Mouse (Mus musculus) stomach, embryonic 16.5 days (tissue): ENCODE results near the gene Ccr4. TPM values are rescaled to one million over a fixed set of nuclear protein-coding genes. Genes with fewer than 3 reads are reported as not detected.
"Not testable (repeated sequence)": the region's sequence is repeated elsewhere in the genome, so short reads cannot be mapped to it uniquely, and the experiment has no call there.

Experiments used
- ATAC-seq: fragments of 200-750 bp; cut with Nextera tagmentation; 2 replicates; pipeline ENCODE4 v1.8.0; 2017; ENCODE audit warnings: moderate number of reproducible peaks, moderate TSS enrichment; ENCODE audit not compliant: insufficient read depth, low FRiP score
- H3K27ac ChIP-seq: fragments of 300-500 bp; sonication (generic); 2 replicates; pipeline ENCODE4 v1.5.1; 2014; ENCODE audit warnings: low read length
- H3K27me3 ChIP-seq: fragments of 300-500 bp; sonication (generic); 2 replicates; pipeline ENCODE4 v1.6.1; 2014; ENCODE audit warnings: low read length, control low read depth, mixed read lengths; ENCODE audit not compliant: control insufficient read depth, insufficient read depth
- H3K36me3 ChIP-seq: fragments of 300-500 bp; sonication (generic); 2 replicates; pipeline ENCODE4 v1.6.1; 2014; ENCODE audit warnings: low read length; ENCODE audit not compliant: control insufficient read depth, insufficient read depth
- H3K4me1 ChIP-seq: fragments of 300-500 bp; sonication (generic); 2 replicates; pipeline ENCODE4 v1.6.1; 2014; ENCODE audit warnings: low read length, control low read depth, mixed read lengths; ENCODE audit not compliant: control insufficient read depth, insufficient read depth
- H3K4me2 ChIP-seq: fragments of 300-500 bp; sonication (generic); 2 replicates; pipeline ENCODE4 v1.6.1; 2014; ENCODE audit warnings: low read depth, low read length, mixed read lengths
- H3K4me3 ChIP-seq: fragments of 300-500 bp; sonication (generic); replicated peaks from 2 replicates; pipeline ENCODE4 v1.5.1; 2014; ENCODE audit warnings: mild to moderate bottlenecking, low read length
- H3K9ac ChIP-seq: fragments of 300-500 bp; sonication (generic); 2 replicates; pipeline ENCODE4 v1.6.1; 2014; ENCODE audit warnings: low read length
- H3K9me3 ChIP-seq: fragments of 300-500 bp; sonication (generic); replicated peaks from 2 replicates; pipeline ENCODE4 v1.6.1; 2016; ENCODE audit warnings: low read length, control low read depth; ENCODE audit not compliant: control insufficient read depth
- WGBS: fragments of 180-500 bp; shearing (Covaris S2); extraction: QIAGEN DNeasy Blood & Tissue Kit; methylation state at CpG from one replicate; pipeline ENCODE4 v1.1.7; 2014; 5-methylcytosine and 5-hydroxymethylcytosine counted together
- polyA plus RNA-seq: library from polyadenylated mRNA; unstranded; fragments of >200 nt; fragmentation: Nextera tagmentation; extraction: Ambion mirVana; gene quantifications from 2 replicates; pipeline ENCODE4 v1.2.1, GENCODE M21; 2015

Gene Ccr4
- polyA plus RNA-seq, 1 experiment from 2014 or later = 0.04 TPM

DNA sequence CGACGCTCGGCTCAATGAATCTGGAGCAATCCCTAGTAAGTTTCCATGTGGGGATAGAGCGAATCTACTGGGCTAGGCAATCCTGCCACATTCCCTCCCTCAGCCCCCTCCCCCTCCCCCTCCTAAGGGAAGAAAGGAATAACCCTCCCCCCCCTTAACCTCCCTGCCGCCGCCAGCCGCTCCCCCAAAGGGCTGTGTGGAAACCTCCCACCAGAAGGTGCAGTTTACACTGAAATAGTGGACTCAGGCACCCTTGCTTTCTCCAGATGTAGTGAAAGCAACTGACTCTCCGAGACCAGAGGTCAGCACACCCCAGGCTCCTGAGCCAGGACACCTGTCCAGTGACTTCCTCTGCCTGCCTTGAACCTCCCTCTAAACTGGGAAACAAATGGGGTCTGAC lies 21.9 kb upstream of the Ccr4 start:
- Histone ChIP-seq H3K27me3 (no peaks in the 10 kb centered on the region), H3K4me2 (peak overlapping the region; percentile 52), H3K9ac (peak overlapping the region; percentile 55), H3K4me1 (peaks cover 30% of the 10 kb centered on the region), H3K27ac (peak overlapping the region; percentile 62), H3K36me3 (no peaks in the 10 kb centered on the region), H3K4me3 (peak overlapping the region; percentile 23; the same call in 1 of the 2 replicates), H3K9me3 (no peaks in the 10 kb centered on the region)
- ATAC-seq = no peak
- 28% methylated on average over 8 of the region's 8 CpGs for WGBS

GRCm38 (mm10) chr9:114525891-114526290 lies 21.2 kb upstream of the Ccr4 start:
- H3K4me2 ChIP-seq = no peak overlapping the region
- peaks cover 29% of the 10 kb centered on the region for H3K4me1 ChIP-seq
- H3K4me3 ChIP-seq = no peak overlapping the region
- no peak overlapping the region for H3K27ac ChIP-seq
- no peak overlapping the region for H3K9ac ChIP-seq
- ATAC-seq = no peak
- no peaks in the 10 kb centered on the region for H3K36me3 ChIP-seq
- H3K9me3 ChIP-seq = no peaks in the 10 kb centered on the region
- H3K27me3 ChIP-seq = no peaks in the 10 kb centered on the region
- 19% methylated on average over 8 of the region's 8 CpGs for WGBS

DNA sequence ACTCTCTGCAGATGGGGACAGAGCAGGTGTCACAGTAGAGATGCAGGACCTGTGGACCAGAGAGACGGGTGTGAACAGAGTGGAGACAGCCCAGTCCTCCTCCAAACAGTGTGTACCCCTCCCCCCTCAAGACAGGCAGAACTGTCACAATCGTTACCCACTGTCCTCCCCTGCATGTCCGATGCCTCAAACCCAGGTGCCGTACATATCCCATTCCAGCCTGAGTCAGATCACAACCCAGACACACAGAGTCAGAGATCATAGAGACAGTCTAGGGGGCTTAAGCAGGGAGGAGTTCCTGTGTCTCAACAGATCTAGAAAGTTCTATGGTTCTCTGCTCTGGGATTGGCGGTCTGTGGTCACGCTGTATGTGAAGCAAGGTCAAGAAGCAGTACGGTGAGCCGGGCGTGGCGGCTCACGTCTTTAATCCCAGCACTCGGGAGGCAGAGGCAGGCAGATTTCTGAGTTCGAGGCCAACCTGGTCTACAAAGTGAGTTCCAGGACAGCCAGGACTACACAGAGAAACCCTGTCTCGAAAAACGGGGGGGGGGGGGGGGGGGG lies 20.4 kb upstream of the Ccr4 start:
- no peak overlapping the region for H3K9ac ChIP-seq
- H3K4me3 ChIP-seq = no peak overlapping the region
- H3K4me1 ChIP-seq = peaks cover 29% of the 10 kb centered on the region
- ATAC-seq = no peak
- no peak overlapping the region for H3K27ac ChIP-seq
- H3K27me3 ChIP-seq = no peaks in the 10 kb centered on the region
- H3K4me2 ChIP-seq = no peak overlapping the region
- WGBS = 87% methylated on average over 13 of the region's 15 CpGs
- H3K9me3 ChIP-seq = no peaks in the 10 kb centered on the region
- H3K36me3 ChIP-seq = no peaks in the 10 kb centered on the region

GRCm38 (mm10) chr9:114522501-114522900 lies 17.8 kb upstream of the Ccr4 start:
- 86% methylated on average over 9 of the region's 9 CpGs for WGBS
- no peak overlapping the region for H3K27ac ChIP-seq
- H3K27me3 ChIP-seq = no peaks in the 10 kb centered on the region
- no peak overlapping the region for H3K4me3 ChIP-seq
- H3K36me3 ChIP-seq = no peaks in the 10 kb centered on the region
- peaks cover 16% of the 10 kb centered on the region for H3K4me1 ChIP-seq
- H3K9me3 ChIP-seq = no peaks in the 10 kb centered on the region
- H3K9ac ChIP-seq = no peak overlapping the region
- ATAC-seq = no peak
- no peak overlapping the region for H3K4me2 ChIP-seq

DNA sequence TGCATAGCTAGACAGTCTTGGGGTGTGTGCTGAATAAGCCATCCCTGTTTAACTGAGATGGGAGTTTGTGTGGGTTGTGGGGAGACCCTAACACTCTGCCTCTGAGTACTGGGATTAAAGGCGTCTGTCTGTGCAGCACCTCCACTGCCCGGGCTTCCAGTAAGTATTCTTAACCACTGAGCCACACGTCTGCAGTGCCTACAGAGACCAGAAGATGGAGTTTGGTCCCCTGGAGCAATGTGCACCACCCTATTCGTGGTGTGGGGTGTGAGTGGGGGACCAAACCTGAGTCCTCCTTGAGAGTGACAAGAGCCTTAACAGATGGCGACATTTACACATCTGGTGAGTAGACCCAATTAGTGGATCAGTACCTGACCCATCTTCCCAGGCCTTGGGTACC lies 17.3 kb upstream of the Ccr4 start:
- no peak for ATAC-seq
- Histone ChIP-seq H3K27ac (no peak overlapping the region), H3K4me1 (peaks cover 14% of the 10 kb centered on the region), H3K9ac (no peak overlapping the region), H3K27me3 (no peaks in the 10 kb centered on the region), H3K36me3 (no peaks in the 10 kb centered on the region), H3K4me2 (no peak overlapping the region), H3K4me3 (no peak overlapping the region), H3K9me3 (no peaks in the 10 kb centered on the region)
- 53% methylated on average over 5 of the region's 5 CpGs for WGBS

DNA sequence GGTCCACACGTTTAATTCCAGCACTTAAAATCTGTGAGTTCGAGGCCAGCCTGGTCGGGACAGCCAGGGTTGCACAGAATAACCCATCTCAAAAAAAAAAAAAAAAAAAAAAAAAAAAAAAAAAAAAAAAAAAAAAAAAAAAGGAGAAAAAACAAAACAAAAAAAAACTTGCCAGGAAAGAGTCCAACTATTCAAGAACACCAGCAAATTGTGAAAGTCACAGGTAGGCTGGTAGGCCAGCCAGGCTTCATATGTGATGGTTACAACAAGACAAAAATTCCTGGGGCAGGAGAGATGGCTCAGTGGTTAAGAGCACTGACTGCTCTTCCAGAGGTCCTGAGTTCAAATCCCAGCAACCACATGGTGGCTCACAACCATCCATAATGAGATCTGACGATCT lies 15.8 kb upstream of the Ccr4 start:
- not testable (repeated sequence) for H3K27me3 ChIP-seq, H3K4me2 ChIP-seq, H3K36me3 ChIP-seq, H3K4me1 ChIP-seq, H3K9me3 ChIP-seq, ATAC-seq, H3K9ac ChIP-seq, H3K27ac ChIP-seq, H3K4me3 ChIP-seq
- 74% methylated on average over 4 of the region's 4 CpGs for WGBS

DNA sequence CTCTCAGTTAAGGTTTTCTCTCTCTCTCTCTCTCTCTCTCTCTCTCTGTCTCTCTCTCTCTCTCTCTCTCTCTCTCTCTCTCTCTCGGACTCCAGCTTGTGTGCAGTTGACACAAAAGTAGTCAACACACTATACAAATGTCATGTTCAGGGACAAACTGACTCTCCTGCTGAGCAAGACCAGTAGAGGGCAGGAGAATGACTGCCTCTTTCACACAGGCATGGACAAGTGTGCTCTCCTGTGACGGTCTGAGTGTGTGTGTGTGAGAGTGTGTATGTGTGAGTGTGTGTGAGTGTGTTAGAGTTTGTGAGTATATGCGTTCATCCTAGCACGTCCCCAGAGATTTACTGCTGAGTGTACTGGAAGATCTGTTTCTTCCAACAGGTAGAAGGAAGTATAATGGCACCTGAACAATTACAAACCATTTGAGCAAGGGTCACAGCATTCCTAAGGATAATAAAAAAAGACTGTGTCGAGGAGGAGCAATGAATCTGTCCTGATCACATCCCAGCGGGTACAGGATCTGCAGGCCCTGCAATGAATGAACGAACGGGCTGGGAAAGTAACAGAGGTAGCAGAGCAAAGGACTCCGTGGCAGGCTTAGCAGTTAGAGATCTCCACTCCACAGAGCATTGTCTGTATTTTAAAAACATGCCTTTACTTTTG lies 14.2 kb upstream of the Ccr4 start:
- Histone ChIP-seq H3K4me1 (no peaks in the 10 kb centered on the region), H3K27me3 (no peaks in the 10 kb centered on the region), H3K36me3 (peaks cover 2% of the 10 kb centered on the region; the same call in 1 of the 2 replicates), H3K4me2 (no peak overlapping the region), H3K27ac (no peak overlapping the region), H3K9ac (no peak overlapping the region), H3K9me3 (peaks cover 2% of the 10 kb centered on the region), H3K4me3 (no peak overlapping the region)
- WGBS = 57% methylated on average over 9 of the region's 9 CpGs
- ATAC-seq = no peak

DNA sequence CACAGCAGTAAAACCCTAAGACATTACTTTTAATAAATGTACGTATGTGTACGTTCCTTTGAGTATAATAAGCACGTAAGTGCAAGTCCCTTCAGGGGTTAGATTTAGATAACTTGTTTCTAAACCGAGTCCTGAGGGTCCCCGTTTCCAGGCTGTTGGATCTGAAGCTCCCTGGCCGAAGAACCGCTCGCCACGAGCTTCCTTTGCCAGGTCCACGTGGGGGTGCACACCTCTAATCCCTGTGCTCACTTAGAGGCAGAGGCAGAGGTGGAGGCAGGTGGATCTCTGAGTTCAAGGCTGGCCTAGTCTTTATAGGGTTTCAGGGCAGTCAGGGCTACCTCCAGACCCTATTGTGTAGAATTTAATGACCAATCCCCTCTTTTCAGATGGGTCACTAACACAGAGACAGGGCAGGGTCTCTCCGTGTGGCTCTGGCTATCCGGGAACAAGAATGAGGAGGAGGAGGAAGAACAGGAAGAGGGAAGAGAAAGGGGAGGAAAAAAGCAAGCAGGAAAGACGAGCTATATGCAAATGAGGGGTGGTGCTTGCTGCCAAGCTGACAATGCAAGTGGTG lies 13.3 kb upstream of the Ccr4 start:
- Histone ChIP-seq H3K27ac (no peak overlapping the region), H3K4me2 (no peak overlapping the region), H3K9me3 (peaks cover 11% of the 10 kb centered on the region), H3K4me1 (no peaks in the 10 kb centered on the region), H3K9ac (no peak overlapping the region), H3K27me3 (no peaks in the 10 kb centered on the region), H3K4me3 (no peak overlapping the region), H3K36me3 (peaks cover 12% of the 10 kb centered on the region)
- ATAC-seq = no peak
- WGBS = 75% methylated on average over 13 of the region's 13 CpGs

- 72% methylated on average over 11 of the region's 11 CpGs for WGBS
- ATAC-seq = no peak
- Histone ChIP-seq H3K4me3 (no peak within 1 kb of the TSS), H3K4me2 (no peak within 1 kb of the TSS), H3K27ac (no peak within 1 kb of the TSS), H3K36me3 (peaks cover 18% of the 10 kb centered on the region), H3K4me1 (no peaks in the 10 kb centered on the region), H3K9ac (no peak within 1 kb of the TSS), H3K9me3 (peaks cover 21% of the 10 kb centered on the region), H3K27me3 (no peaks in the 10 kb centered on the region)
Measured at GRCm38 (mm10) chr9:114515364-114515763, 10.6 kb upstream of the Ccr4 start, which contains the start of gene C130032M10Rik. TSS of gene C130032M10Rik (plus strand) at chr9:114515697.
